Mouse (Mus musculus) embryonic fibroblast, embryonic 13.5 days (primary cell): ENCODE data around the gene Mpzl2. TPM values are rescaled to one million over a fixed set of nuclear protein-coding genes. Genes with fewer than 3 reads are reported as not detected.

Experiments used
- H3K27ac ChIP-seq: 2 replicates; pipeline ENCODE4 v1.5.1; 2012; ENCODE audit warnings: low read length, control low read depth, inconsistent platforms; ENCODE audit not compliant: insufficient read depth
- H3K4me1 ChIP-seq: 2 replicates; pipeline ENCODE4 v1.6.1; 2011; ENCODE audit warnings: low read length; ENCODE audit not compliant: control insufficient read depth, insufficient read depth
- H3K4me3 ChIP-seq: 2 replicates; pipeline ENCODE4 v1.5.1; 2011; ENCODE audit warnings: mild to moderate bottlenecking, control low read depth, low read length; ENCODE audit not compliant: insufficient read depth
- CTCF ChIP-seq: IDR thresholded peaks from 2 replicates; pipeline ENCODE4 v1.5.1; 2011; ENCODE audit warnings: mild to moderate bottlenecking, control low read depth, low read length, moderate library complexity, borderline replicate concordance; ENCODE audit not compliant: insufficient read depth
- POLR2A ChIP-seq: IDR thresholded peaks from 2 replicates; pipeline ENCODE4 v1.6.1; 2011; ENCODE audit warnings: low read depth, mild to moderate bottlenecking, control low read depth, low read length, moderate library complexity
- polyA plus RNA-seq: library from polyadenylated mRNA; stranded (reverse); fragments of >200 nt; gene quantifications from 2 replicates; pipeline ENCODE4 v1.2.4, GENCODE M21; 2011; ENCODE audit warnings: low read depth; ENCODE audit not compliant: missing spikeins, insufficient read length

Gene Mpzl2
- 0.77 and 1.2 TPM in 2 replicates for polyA plus RNA-seq

DNA sequence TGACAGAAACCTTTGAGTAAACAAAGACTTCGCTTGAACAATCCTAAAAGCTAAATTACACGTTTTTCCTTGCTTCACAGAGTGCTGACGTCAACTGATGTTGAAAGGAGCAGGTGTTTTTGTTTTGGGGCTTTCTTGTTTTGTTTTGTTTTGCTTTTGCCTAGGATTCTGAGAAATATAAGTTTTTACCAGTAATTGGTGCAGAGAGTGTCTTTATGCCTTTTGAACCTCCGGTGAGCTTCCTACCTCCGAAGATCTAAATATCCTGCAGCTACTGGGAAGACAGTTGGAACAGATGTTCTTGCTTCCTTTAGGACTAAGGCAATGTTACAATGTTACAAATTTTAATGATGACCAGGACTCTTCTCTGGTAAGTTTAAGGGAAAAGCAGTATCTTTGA, at the start of gene Mpzl2:
Gene Mpzl2 (plus strand): TSS at position 301 of the 400 bp plus-strand sequence.
- Histone ChIP-seq H3K27ac (no peak within 1 kb of the TSS), H3K4me1 (no peaks in the 10 kb centered on the region), H3K4me3 (no peak within 1 kb of the TSS)
- TF ChIP-seq POLR2A (no peak), CTCF (no peak)

DNA sequence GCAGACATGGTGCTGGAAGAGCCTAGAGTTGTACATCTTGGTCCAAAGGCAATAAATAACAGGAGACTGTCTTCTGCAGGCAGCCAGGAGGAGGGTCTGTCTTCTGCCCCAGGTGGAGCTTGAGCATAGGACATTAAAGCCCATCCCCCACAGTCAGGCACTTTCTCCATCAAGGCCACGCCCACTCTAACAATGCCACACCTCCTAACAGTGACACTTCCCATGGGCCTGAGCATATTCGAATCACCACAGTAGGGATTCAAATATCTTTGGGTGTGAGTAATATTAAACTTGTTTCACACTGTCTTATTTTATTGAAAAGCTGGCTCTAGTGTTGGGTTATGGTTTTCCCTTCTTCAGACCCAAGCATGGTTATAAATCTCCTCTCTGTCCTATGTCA, 47.8 kb upstream of the Mpzl2 start:
- no peak for TF ChIP-seq POLR2A
- TF ChIP-seq CTCF = no peak
- Histone ChIP-seq H3K4me1 (no peaks in the 10 kb centered on the region), H3K4me3 (no peak overlapping the region), H3K27ac (no peak overlapping the region)

DNA sequence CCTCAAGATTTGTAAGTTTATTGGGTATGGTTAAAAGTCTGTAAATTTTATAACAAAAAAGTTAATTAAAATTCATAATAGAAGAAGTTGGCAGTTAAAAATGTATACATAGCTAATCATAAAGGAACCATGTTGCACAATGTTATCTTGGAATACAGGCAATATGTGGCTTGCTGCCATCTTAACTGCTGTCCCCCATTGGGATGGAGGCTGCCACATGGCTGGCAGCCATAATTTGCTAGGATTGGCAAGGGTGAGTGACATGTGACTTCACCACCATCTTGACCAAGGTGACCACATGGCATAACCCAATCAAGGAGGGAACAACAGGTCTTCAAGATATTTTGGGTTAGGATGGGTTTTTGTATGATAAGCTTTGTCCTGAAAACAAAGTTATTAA, 47.3 kb upstream of the Mpzl2 start:
- Histone ChIP-seq H3K4me3 (no peak overlapping the region), H3K4me1 (no peaks in the 10 kb centered on the region), H3K27ac (no peak overlapping the region)
- TF ChIP-seq CTCF (no peak), POLR2A (no peak)

DNA sequence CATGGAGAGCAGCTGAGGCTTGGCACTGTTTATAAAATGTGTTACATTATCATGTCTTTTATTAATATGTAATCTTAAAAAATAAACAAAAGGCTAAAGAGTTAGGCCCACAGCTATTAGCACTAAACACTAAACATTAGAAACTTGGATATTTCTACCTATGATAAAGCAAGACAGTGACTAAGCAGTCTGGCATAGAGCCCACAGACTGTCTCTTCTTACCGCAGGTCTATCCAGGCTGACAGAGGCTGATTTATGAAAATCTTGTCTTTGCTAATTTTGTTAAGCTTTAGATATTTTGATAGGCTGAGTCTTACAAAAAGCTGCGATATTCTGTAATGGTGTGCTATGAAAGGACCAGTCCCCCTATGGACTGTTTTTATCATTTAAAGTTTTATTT, 46.3 kb upstream of the Mpzl2 start:
- Histone ChIP-seq H3K4me1 (no peaks in the 10 kb centered on the region), H3K27ac (no peak overlapping the region), H3K4me3 (no peak overlapping the region)
- TF ChIP-seq CTCF (no peak), POLR2A (no peak)

DNA sequence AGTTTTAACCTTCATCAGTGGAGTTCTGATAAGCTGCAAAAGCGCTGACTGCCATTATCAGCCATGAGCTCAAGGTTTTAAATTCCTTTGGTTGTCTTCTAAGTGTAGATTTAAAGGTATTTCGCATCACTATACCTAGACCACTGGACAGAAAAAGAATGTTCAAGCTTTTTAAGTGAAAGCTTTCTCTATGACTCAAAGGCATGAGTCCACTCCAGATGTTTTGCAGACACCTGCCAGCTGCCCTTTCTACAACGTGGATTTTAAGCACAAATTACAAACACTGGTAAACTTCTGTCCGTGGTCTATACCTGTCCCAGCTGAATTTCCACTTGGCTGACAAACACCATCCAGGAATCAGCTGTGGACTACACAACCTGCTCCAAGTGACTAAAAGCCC, 44.6 kb upstream of the Mpzl2 start:
- H3K4me1 ChIP-seq = no peaks in the 10 kb centered on the region
- no peak overlapping the region for H3K4me3 ChIP-seq
- no peak overlapping the region for H3K27ac ChIP-seq
- TF ChIP-seq CTCF = no peak

DNA sequence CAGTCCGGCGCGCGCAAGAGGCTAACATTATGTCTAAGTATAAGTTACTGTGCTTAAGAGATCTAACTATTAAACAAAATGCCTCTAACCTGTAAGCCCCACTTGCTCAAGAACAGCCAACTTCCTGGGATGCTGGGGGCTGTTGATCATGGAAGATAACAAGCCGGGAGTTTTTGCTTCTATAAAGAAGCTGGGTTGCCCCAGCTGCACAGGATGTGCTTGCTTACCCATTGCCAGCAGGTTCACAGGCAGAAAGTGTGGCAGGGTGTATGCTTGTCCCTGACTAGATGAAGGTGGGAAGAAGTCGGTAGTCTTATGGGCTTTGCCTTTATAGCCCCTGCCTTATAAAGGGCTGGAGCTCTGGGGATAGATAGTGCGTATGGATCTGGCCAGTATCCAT, 43.0 kb upstream of the Mpzl2 start:
- TF ChIP-seq CTCF (no peak), POLR2A (no peak)
- Histone ChIP-seq H3K27ac (no peak overlapping the region), H3K4me1 (no peaks in the 10 kb centered on the region), H3K4me3 (no peak overlapping the region)

DNA sequence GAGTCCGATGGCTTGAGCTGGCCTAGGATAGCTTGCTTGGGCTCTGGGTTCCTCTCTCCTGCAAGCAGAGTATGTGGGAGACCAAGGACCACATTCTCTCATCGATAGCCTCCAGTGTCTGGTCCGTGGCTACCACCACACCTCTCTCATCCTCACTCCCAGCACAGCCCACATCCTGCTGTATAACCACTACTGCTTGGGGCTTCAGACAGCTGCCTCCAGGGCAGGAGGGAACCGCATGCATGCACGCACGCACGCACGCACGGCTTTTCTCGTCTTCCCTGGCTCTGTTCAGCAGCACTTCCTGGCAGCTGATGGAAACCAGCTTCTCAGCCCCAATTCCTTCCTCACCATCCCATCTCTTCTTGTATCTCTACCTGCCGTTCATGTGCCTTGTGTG, 41.5 kb upstream of the Mpzl2 start:
- TF ChIP-seq CTCF (no peak), POLR2A (no peak)
- Histone ChIP-seq H3K4me3 (no peak overlapping the region), H3K4me1 (no peaks in the 10 kb centered on the region), H3K27ac (no peak overlapping the region)

DNA sequence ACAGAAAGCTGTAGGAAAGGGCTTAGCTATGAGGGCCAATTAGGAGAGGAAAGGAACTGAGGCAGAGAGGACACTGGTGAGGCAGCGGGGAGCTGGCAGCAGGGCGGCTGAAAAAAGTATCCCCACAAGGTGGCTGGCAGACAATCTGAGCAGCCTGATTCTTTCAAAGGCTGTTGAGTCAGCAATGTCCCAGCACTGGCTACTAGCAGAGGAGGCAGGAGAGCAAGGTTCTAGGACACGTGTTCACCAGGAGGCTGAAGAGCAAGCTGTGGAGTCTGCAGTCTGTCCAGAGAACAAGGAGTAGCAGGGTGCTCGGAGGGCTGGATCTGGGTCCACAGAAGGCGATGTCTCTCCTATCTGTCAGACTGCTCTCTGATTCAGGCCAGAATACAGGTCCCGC, 40.4 kb upstream of the Mpzl2 start:
- H3K4me3 ChIP-seq = no peak overlapping the region
- no peak overlapping the region for H3K27ac ChIP-seq
- TF ChIP-seq POLR2A = no peak
- H3K4me1 ChIP-seq = no peaks in the 10 kb centered on the region

DNA sequence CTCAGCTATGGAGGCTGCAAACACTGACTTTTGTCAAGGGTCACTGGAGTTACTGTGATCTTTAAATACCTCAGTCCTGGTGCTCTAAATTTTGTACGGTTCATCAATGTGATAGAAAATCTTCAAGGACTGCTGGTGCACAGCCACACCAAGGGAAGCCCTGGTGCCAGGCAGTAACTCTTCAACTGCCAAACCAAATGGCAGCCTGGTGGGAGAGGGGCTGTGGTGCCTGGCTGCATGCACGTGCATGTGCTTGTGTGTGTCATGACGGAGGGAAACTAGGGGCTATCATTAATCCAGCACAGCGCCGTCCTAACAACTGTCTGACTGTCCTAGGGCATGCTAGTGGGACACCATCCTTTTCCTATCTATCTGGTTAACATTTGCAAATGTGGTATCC, 39.8 kb upstream of the Mpzl2 start:
- TF ChIP-seq POLR2A = no peak
- TF ChIP-seq CTCF = no peak
- Histone ChIP-seq H3K27ac (no peak overlapping the region), H3K4me3 (no peak overlapping the region), H3K4me1 (no peaks in the 10 kb centered on the region)

DNA sequence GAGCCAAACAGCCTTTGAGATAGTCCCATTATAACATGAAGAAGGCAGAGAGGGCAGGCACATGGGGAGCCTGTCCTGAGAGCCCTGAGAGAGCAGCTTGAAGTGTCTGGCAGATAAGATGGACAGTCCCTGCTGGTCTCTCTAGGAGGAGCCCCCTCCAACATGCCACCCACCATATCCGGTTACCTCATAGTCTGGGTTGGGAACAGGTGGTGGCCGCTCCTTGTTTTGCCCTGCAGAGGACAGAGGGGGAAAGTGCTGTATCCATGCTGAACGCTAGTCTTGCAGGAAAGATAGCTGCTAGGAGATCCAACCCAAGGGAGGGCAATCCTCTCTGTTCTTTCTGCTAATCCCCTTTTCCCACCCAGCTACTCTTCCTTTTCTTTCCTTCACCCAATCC, 39.4 kb upstream of the Mpzl2 start:
- Histone ChIP-seq H3K4me3 (no peak overlapping the region), H3K27ac (no peak overlapping the region), H3K4me1 (no peaks in the 10 kb centered on the region)
- TF ChIP-seq POLR2A = no peak
- TF ChIP-seq CTCF = no peak

DNA sequence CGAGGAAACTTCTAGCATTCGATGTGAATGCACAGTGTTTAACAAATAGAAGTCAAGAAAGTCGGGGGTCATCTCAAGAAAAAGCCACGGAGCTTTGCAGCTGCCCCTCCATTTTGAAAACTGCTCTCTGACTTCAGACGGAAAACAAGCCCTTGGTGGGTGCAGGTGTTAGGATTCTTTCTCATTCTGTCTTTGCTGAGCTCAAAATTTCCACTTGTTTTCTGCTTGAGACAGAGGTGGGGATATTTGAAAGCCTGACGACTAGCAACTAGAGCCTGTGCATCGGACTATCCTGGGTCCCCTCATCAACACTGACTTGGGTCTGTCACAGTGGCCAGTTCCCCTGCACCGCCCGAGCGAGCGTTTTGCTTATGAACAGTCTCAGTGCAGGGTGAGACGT, 32.2 kb upstream of the Mpzl2 start:
- H3K27ac ChIP-seq = no peak overlapping the region
- H3K4me1 ChIP-seq = no peaks in the 10 kb centered on the region
- H3K4me3 ChIP-seq = no peak overlapping the region
- TF ChIP-seq CTCF = no peak
- no peak for TF ChIP-seq POLR2A
